Mouse (Mus musculus) embryonic stem cell, embryonic (primary cell): ENCODE measurements at regions not wholly inside any gene's neighbourhood (a gene's known extent, or its start where the extent isn't known, plus 50 kb on each side); places are given as distances from the start of the nearest gene placed in this dataset.

Source experiments
- CTCF ChIA-PET, 4 experiments: fragments of 300-600 bp in 2 of 4; fragments of 350-600 bp in 2 of 4; sonication (Branson Sonifier 250); formaldehyde crosslinking; loops; one replicate each; lab custom pipeline; 2022; ENCODE audit warnings: inconsistent platforms in 2 of 4; lab: Charles Lee
- POLR2A ChIA-PET, 4 experiments: fragments of 300-600 bp in 2 of 4; fragments of 350-600 bp in 2 of 4; sonication (Branson Sonifier 250); formaldehyde crosslinking; loops; one replicate each; lab custom pipeline; 2022; ENCODE audit warnings: antibody characterized with exemption in 4 of 4, inconsistent platforms in 1 of 4; lab: Charles Lee

DNA sequence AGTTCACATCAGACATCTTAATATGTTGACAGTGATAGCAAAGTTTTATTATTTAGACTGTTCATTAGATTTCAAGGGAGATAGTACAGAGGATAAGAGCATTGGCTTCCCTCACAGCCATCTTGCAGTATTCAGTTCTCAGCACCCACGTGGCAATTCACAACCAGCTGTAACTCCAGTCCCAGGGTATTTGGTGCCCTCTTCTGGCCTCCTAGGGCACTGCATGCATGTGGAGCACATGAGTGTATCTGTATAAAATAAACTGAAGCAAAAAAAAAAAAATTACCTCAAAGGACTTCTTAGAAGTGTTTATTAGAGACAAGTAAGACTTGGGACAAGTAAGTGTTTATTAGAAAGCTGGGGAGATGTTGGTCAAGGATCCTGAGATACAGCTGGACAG is 849.3 kb upstream of the Tmem132c start:
- ChIA-PET CTCF (interaction anchor here in 3 of 4 experiments (0.6 to 1.1 kb wide), 5 partner anchors 9 to 344 kb away, joined by 3 to 5 read pairs (median 3); no protein-coding TSS in a partner anchor), POLR2A (no interaction called here)

GRCm38 (mm10) chr5:126395331-126395730 is 846.3 kb upstream of the Tmem132c start:
- ChIA-PET CTCF (no interaction called here), POLR2A (interaction anchor here in 1 of 4 experiments (0.6 to 1.2 kb wide), 2 partner anchors 15 to 112 kb away, joined by 3 to 7 read pairs; no protein-coding TSS in a partner anchor)

GRCm38 (mm10) chr5:126431748-126432147 is 809.9 kb upstream of the Tmem132c start:
- POLR2A ChIA-PET: interaction anchor here in 2 of 4 experiments (0.6 kb wide), 2 partner anchors 61 to 635 kb away, joined by 6 read pairs; no protein-coding TSS in a partner anchor
- CTCF ChIA-PET: no interaction called here

DNA sequence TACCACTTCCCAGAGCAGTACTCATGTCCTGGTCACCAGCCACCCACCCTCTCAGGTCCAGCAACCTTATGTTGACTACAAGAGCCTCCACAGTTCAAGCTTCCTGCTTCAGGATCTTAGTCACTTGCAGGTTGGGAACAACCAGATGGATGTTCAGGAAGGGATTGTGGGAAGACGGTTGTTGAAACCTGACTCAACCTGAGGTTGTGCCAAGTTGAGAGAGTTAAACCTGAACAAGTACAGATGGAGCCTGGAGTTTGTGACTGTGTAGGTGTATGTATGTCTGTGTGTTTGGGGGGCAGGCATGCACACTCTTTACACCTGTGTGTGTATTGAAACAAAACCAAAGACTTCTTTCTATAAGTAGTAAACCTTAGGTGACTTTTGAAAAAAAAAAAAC is 802.9 kb upstream of the Tmem132c start:
- CTCF ChIA-PET: no interaction called here
- POLR2A ChIA-PET: no interaction called here

DNA sequence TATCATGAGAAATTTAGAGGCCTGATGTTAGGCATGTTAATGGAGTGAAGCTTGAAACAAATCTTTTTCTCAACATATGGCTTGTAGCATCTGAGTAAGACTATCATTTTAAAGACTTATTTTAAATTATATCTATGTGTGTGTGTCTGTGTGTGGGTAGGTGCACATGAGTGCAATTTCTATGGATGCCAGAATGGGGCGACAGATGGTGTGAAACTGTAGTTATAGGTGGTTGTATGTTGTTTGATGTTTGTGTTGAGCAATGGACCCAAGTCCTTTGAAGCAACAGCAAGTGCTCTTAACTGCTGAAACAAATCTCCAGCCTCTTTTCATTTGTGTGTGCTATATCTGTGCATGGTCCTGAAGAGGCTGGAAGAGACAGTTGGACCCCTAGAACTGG is 801.1 kb upstream of the Tmem132c start:
- ChIA-PET CTCF (no interaction called here), POLR2A (no interaction called here)

DNA sequence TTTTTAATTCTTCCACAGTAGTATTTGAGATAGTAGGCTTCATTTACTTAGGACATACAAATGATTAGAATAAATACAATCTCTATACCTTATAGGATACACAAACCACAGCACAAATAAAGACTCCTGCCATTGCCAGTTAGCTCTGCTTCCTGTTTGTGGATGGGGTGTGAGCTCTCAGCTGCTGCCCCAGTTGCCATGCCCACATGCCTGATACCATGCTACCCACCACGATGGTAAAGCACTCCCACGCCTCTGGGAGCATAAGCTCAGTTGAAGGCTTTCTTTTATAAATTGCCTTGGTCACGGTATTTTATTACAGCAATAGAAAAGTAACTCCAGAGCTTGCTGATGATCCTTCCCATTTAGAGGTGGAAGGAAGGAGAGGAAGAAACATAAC is 765.8 kb upstream of the Tmem132c start:
- ChIA-PET POLR2A (no interaction called here), CTCF (no interaction called here)

DNA sequence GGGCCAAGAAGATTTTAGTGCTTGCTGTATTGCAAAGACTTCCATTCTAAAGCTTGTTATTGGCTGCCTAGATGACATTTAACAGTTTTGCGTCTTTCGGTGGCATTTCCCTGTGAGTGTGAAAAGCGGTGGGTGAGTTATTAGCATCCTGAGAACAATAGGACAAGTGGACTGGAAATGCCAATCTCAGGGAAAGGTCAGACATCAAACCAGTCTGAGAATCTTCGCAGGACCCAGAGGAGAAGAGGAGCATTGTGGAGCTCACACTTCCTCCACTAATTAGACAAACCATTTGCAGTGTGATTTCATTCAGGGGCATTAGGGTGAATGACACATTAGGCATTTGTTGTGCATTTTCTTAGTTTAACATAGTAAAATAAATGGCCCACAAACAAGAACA is 719.5 kb upstream of the Tmem132c start:
- CTCF ChIA-PET: no interaction called here
- POLR2A ChIA-PET: no interaction called here

- CTCF ChIA-PET: interaction anchor here in 1 of 4 experiments (0.6 kb wide), 1 partner anchor 91 kb away, joined by 3 read pairs; no protein-coding TSS in a partner anchor
- POLR2A ChIA-PET: no interaction called here
Measured at GRCm38 (mm10) chr5:126525863-126526262, 715.7 kb upstream of the Tmem132c start.

DNA sequence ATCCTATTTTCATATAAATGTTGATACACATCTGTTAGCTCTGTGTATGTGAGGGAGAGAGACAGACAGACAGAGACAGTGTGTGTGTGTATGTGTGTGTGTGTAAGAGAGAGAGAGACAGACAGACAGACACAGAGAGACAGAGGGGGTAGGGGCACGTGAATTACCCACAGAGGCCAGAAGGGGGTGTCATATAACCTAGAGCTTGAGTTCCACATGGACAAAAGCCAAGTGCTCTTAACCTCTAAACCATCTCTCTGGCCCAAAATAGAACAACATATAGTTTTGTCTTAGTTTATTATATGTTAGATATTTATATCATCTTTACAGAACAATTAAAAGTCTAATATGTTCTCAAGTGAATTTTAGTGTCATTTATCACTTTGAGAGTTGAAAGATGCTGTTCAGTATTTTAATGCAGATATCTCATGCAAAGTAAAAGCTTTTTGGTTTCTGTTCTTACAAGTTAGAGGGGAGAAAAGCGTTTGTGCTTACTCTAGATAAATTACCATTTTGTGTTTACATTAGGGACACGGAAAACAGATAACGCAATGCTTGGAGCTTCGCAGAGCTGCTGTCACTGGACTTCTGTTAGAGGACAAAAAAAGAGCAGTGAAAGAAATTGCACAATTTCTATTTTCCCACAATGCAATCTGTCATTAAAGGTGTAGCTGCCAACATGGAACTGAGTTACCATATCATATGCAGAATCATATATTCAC is 710.6 kb upstream of the Tmem132c start:
- POLR2A ChIA-PET: no interaction called here

DNA sequence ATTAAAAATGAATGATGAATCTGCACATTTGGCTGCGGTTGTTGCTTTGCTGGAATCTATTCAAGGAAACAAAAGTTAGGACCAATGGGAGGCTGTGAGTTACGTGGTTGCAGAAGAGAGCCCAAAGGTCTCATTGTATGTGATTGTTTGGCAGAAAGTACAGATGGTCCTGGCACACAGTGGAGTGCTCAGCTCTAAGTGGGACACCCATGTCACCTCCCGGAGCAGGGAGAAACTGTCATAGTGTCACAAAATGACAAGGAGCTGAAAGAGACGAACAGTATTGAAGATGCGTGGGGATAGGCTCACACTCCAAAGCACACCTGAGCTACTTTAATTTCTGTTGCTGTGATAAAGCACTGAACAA is 710.1 kb upstream of the Tmem132c start:
- CTCF ChIA-PET: interaction anchor here in 1 of 4 experiments (1.3 kb wide), 1 partner anchor 629 kb away, joined by 4 read pairs; no protein-coding TSS in a partner anchor
- POLR2A ChIA-PET: no interaction called here

More for the DNA sequence above, 710.6 kb upstream of the Tmem132c start:
- CTCF ChIA-PET: interaction anchor here in 2 of 4 experiments (0.6 to 1.3 kb wide), 2 partner anchors 83 to 629 kb away, joined by 4 to 5 read pairs; no protein-coding TSS in a partner anchor

DNA sequence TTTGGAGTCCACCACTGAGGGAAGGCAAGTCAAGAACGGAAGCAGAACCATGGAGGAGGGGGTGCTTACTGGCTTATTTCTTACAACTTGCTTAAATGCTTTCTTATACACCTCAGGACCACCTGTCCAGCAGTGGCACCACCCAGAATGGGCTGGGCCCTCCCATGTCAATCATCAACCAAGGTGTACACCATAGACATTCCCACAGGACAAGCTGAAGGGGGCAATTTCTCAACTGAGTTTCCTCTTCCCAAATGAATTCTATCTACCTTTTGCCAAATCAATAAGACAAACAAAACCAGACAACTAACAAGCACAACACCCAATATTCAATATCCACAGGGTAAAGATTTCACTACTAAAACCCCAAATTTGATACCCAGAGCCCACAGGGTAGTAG is 709.6 kb upstream of the Tmem132c start:
- ChIA-PET CTCF (interaction anchor here in 1 of 4 experiments (1.3 kb wide), 1 partner anchor 628 kb away, joined by 4 read pairs; no protein-coding TSS in a partner anchor), POLR2A (no interaction called here)

DNA sequence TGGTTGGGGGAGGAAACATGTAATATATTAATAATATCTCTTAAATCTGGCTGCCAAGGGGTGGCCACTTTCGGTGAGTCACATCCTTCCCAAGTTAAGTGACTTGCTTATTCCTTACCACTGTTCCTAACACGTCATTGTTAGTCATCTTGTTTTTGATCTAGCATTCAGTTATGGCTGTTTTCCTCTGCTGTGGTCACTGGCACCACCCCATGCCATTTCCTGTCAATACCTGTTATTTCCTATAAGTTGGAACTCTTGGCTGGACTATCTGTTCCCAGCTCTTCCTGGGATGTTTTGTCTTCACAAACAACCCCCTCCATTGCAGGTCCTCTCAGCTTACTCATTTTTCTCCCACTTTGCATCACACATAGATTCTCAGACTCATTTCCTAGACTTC is 703.5 kb upstream of the Tmem132c start:
- CTCF ChIA-PET: no interaction called here
- POLR2A ChIA-PET: no interaction called here

DNA sequence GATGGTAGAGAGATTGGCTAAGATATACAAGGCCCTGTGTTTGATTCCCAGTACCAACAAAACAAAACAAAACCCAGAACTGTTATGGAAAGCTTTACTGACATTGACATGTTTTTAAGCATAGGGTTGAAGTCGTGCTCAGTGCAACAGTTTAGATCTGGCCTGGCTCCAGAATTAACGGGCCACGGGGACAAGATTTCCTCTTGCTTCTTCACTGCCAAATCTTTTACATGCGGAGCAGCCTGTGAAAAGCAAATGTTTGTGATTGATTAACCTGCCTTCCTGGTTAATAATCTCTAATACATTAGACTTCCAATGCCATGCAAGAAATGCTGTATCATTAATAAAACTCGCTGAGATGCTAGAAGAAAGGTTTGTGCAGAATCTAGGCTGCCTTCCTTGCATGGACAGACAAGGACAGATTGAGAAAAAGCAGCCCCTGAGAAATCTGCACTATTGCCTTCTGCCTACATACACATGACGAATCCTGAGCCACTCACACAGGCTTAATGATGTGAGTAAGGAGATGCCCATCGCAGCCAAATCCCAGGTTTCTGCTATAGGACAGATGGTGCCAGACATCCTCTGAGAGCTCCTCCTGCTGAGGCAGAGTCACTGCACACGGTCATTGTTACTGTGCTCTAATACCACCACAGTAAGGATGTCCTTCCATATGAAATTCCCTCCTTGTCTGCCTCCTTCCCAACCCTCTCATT is 697.2 kb upstream of the Tmem132c start:
- ChIA-PET CTCF (no interaction called here), POLR2A (no interaction called here)

DNA sequence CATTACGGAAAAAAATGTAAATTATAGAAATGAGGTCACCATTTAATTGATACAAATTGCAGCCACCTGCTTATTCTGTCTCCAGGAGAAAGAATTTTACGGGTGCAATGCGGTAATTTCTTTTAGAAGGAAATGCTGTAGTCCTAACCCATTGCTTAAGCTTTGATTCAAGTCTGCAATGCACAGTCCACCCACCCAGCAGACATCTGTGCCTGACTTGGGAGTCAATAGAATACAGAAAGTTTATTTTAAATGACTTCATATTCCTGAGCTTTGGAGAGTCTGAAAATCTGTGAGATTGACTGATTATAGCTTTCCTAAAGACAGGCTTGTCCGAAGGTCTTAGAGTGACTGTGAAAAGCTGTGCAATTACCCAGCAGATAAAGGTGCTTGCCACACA is 693.8 kb upstream of the Tmem132c start:
- POLR2A ChIA-PET: interaction anchor here in 1 of 4 experiments (0.6 kb wide), 1 partner anchor 16 kb away, joined by 3 read pairs; no protein-coding TSS in a partner anchor
- CTCF ChIA-PET: interaction anchor here in 1 of 4 experiments (0.6 kb wide), 1 partner anchor 469 kb away, joined by 3 read pairs; no protein-coding TSS in a partner anchor

GRCm38 (mm10) chr5:126551676-126552075 is 689.9 kb upstream of the Tmem132c start:
- CTCF ChIA-PET: interaction anchor here in 2 of 4 experiments (0.5 to 0.7 kb wide), 2 partner anchors 100 to 1063 kb away, joined by 3 read pairs; no protein-coding TSS in a partner anchor
- POLR2A ChIA-PET: no interaction called here

GRCm38 (mm10) chr5:126559011-126559410 is 682.6 kb upstream of the Tmem132c start:
- ChIA-PET CTCF (no interaction called here), POLR2A (interaction anchor here in 1 of 4 experiments (1.2 kb wide), 1 partner anchor 20 kb away, joined by 3 read pairs; no protein-coding TSS in a partner anchor)

GRCm38 (mm10) chr5:126565817-126566216 is 675.8 kb upstream of the Tmem132c start:
- ChIA-PET CTCF (interaction anchor here in 1 of 4 experiments (0.5 kb wide), 1 partner anchor 276 kb away, joined by 5 read pairs; no protein-coding TSS in a partner anchor), POLR2A (no interaction called here)

- ChIA-PET POLR2A (no interaction called here), CTCF (interaction anchor here in 1 of 4 experiments (0.5 kb wide), 1 partner anchor 277 kb away, joined by 5 read pairs; no protein-coding TSS in a partner anchor)
Measured at GRCm38 (mm10) chr5:126566226-126566625, 675.4 kb upstream of the Tmem132c start.

GRCm38 (mm10) chr5:126573766-126574165 is 667.8 kb upstream of the Tmem132c start:
- ChIA-PET CTCF (no interaction called here), POLR2A (no interaction called here)
